Mouse (Mus musculus) C2C12 (cell line): ENCODE results near the gene Cbx7.

Experiments
- CEBPB ChIP-seq: IDR thresholded peaks from one replicate; pipeline ENCODE4 v1.6.1; 2011; ENCODE audit warnings: low read depth, mild to moderate bottlenecking, control low read depth, moderate library complexity
- CTCF ChIP-seq: IDR thresholded peaks from one replicate; pipeline ENCODE4 v1.5.1; 2011; ENCODE audit not compliant: control insufficient read depth, insufficient read depth, insufficient read length
- MAX ChIP-seq: IDR thresholded peaks from one replicate; pipeline ENCODE4 v1.6.1; 2011; ENCODE audit warnings: mild to moderate bottlenecking, control low read depth
- USF1 ChIP-seq: IDR thresholded peaks from one replicate; pipeline ENCODE4 v1.6.1; 2011; ENCODE audit warnings: low read depth, mild to moderate bottlenecking, control low read depth, moderate library complexity

DNA sequence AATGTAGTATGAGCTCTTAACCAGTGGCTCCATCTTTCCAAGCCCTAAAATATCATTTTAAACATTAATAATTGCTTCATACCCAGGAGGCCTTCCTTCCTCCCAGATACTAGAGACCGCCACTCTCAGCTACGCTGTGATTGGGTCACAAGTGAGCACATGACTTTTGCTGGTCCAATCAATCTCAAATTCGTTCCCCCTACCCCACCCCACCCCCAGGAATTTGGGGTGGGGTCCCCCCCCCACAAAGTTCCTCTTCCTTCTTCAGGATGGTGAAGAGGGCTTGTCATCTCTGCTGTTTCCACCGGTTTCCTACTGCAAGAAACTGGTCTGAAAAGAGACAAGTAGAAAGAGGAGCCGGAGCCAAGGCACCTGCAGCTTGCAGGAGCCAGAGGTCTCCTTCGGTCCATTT is 92.2 kb downstream of the Cbx7 start:
- no peak for TF ChIP-seq CTCF
- peak; percentile 60 for TF ChIP-seq CEBPB
- no peak for TF ChIP-seq MAX
- peak; percentile 88 for TF ChIP-seq USF1
